Mouse (Mus musculus) activated CD4-positive, CD25-positive, alpha-beta regulatory T cell, adult 4 months (primary cell): ENCODE measurements around the gene Gpr34. TPM values are rescaled to one million over a fixed set of nuclear protein-coding genes. Genes with fewer than 3 reads are reported as not detected.

ENCODE experiments used
- ATAC-seq: one replicate; pipeline ENCODE4 v1.8.0; 2017
- polyA plus RNA-seq, 2 experiments: library from polyadenylated mRNA; unstranded; fragments of 100-300 nt; shearing (Covaris generic); gene quantifications; one replicate each; pipeline ENCODE4 v1.2.1; 2017

Gene Gpr34
- polyA plus RNA-seq: 10 to 100 TPM; 19.6 to 22.7 TPM

DNA sequence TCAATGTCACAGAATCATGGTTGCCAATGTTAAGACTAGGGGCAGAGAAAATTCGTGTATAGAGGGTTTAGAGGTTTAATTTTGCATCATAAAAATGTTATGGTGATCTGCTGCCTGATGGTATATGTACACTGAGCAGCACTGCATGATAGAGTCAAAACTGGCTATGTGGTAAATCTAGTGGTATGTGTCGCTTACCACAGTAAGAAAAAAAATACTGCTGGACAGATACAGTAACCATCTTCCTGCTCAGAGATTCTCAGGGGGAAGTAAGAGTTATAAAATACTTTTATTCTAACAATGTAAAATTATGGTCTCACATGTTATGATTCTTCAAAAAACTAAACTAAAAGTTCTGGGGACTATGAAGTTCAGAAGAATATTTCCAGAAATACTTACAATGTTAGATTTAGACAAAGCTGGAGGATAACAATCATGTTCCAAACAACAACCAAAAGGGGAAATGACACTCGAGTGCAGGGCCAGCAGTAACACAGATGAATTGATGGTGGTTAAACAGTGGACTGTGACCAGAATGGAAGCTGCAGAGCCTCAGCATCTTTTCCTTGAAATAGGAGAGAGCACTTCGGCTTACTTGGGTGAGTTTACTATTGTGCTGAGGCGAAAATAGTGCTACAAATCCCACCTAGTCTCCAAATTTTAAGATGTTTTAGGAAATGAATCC is at the start of gene Gpr34:
Gene Gpr34, plus strand, starts transcription at position 491 of the 685 bp plus-strand sequence.
- ATAC-seq: no peak

- no peak for ATAC-seq
Observed at GRCm38 (mm10) chrX:13599373-13599772, 32.5 kb upstream of the Gpr34 start.

DNA sequence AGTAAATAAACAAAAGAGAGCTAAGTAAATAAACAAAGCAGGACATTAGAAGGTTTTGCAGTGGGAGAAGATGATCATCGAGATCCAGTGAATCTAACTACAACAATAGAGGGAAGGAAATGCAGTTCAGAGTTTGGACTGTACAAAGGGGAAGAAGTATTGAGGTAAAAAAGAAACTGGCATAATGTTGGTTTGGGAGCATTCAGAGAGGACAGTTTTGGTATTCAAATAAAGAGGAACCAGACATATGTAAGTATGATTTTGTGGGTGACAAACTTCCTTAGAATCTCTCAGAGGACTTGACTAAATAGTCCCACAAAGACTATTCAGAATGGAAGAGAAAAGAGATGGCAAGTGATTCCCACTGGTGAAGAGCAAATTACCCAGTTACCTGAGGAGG is 31.9 kb upstream of the Gpr34 start:
- no peak for ATAC-seq

DNA sequence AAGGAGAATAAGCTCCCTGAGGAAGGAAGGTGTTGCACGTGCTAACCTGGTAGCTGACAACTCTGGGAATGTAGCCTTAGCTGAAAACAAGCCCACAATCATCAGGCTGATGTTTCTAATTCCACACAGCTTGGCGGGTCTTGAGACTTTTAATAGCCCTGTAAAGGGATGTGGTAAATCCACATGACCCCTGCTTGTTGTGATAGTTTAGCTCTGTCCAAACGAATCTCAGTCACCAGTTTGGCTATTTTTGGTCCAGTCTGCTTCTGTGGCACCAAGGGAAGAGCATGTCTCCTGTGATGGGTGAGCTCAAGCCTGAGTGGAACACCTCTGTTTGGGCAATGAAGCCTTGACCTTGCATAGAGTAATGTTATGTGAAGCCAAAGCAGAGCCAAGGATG is 25.1 kb upstream of the Gpr34 start:
- ATAC-seq: no peak

DNA sequence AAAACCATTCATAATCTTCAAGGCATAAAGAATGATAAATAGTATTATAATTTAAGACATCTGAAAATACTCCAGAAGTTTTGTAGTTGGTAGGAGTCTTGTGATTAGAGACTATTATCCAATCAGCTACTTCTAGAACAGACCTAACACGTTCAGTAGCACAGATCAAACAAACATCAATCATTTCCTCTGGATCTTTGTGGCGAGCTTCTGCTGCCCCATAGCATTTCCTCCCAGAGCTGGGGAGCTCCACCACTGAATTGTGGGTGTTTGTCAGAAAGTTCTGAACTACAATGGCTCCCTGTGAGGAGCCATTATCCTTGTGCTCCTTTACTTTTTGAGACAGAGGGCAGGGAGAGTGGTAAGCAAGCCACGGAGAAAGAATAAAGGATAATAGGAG is 24.1 kb upstream of the Gpr34 start:
- ATAC-seq: peak; percentile 61

- no peak for ATAC-seq
Observed at GRCm38 (mm10) chrX:13611114-13611513, 20.8 kb upstream of the Gpr34 start.

DNA sequence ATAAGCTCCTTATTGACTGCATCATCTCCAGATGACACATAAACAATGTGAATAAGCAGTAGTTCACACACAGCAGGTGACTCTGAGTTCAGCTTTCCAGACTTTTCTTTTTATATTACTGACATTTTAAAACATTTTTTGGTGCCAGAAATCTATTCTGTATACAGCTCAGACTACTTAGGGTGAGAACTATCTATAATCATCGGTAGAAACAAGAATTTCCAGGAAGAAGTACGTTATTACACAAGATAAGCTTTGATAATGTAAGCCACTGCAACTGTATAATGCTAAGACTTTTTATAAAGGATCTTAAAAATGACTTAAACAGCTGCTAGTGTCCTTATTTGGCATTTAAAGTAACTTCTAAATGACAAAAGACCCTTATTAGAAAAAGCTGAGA is 19.8 kb upstream of the Gpr34 start:
- no peak for ATAC-seq

DNA sequence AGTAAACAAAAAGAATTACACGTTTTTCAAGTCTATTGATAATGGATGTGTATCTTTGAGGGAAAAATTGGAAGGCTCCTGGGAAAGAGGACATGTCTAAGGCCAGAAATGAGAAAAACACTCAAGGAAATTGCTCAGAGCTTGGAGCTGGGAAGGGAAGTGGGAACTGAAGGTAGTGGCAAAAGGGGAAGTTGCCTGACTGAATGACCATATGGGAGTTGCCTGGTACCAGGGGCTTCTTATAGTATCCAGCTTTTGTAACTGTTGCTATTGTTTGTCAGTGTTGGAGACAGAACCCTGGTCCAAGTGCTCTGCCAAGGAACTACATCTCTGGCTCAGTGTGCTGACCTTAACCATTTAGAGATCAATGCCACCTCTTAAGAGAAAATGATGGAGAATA is 15.2 kb upstream of the Gpr34 start:
- no peak for ATAC-seq

GRCm38 (mm10) chrX:13617294-13617693 is 14.6 kb upstream of the Gpr34 start:
- no peak for ATAC-seq

- ATAC-seq: peak; percentile 25
Observed at GRCm38 (mm10) chrX:13618476-13618875, 13.4 kb upstream of the Gpr34 start.

DNA sequence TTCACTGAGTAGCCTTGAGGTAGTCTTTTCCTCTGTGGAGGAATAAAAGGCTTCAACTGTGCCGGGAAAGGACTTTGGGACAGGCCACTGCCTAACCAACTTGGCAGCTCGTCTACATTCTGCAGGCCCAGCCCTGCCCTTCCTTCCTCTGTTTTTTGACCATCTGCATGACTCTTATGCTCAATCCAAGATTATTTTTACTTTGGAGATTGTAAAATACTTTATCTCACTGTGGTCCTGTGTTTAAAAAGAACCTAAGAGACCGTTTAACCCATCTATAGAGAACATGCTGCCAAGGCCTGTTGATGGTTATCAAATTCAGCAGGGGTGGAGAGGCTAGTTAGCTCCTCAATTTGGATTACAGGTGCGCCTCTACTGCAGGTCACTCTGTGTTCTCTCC is 10.4 kb upstream of the Gpr34 start:
- no peak for ATAC-seq

- peak; percentile 59 for ATAC-seq
Observed at GRCm38 (mm10) chrX:13622654-13623053, 9.2 kb upstream of the Gpr34 start.

GRCm38 (mm10) chrX:13636398-13636797 is 4.5 kb downstream of the Gpr34 start:
- ATAC-seq: no peak

DNA sequence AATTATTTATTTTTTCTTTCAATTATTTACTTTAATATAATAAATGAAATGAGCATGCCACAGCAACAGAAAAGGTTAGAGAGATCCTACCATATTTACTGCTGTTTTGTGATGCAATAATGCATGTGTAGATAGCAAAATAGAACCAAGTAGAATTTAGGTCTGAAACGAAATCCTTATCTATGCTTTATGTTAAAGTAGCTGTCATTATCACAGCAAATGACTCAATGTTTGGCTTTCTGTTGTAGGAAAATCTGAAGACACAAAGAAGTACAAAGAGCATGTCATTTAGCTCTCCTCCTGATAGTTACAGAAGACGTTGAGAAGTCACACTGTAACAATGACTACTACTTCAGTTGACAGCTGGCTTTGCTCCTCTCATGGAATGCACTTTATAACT is 7.0 kb downstream of the Gpr34 start:
- no peak for ATAC-seq

GRCm38 (mm10) chrX:13651889-13652288 is 20.0 kb downstream of the Gpr34 start:
- no peak for ATAC-seq

- ATAC-seq: peak; percentile 62
Observed at GRCm38 (mm10) chrX:13652291-13652690, 20.4 kb downstream of the Gpr34 start.

- ATAC-seq: peak; percentile 32
Observed at GRCm38 (mm10) chrX:13655005-13655421, 23.1 kb downstream of the Gpr34 start.

- peak; percentile 34 for ATAC-seq
Observed at GRCm38 (mm10) chrX:13655906-13656305, 24.0 kb downstream of the Gpr34 start.

DNA sequence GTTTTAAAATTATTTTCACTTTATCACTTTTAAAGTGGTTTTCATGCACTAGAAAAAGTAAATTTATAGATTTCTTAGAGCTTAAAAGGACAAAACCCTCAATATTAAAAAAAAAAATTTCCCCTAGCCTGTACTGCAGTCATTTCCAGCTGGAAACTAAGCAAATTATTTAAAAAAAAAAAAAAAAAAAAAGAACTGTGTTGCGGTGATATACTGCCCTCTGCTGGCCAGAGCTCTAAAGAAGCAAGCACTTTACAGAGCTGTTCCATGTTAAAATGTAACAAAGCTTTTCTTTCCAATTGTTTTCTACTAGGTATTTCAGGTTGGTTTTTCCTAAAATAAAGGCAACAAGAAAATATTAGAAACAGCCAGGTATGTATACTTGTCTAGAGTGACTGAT is 24.8 kb downstream of the Gpr34 start:
- no peak for ATAC-seq

DNA sequence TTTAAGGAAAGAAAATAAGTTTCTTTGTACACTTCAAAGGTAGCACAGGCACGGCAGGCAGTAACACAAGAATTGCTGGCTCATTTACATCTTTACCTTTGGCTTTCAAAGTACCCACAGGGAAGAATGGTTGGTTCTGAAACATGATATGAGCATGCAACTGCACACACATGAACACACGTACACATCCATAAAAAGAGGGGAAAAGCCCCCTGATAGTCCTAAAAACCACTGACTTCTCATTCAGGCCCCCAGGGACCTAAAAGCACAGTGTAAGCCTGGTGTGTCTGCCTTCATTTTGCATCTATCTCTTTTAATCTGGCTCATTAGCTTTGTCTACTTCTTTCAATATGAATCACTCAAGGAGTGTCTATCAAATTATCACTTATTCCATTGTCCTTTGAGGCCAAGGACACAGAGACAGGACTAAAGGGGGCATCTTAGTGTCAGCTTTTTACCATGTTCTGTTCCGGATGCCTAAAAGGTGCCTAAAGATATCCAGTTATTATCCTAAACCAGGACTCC is 26.8 kb downstream of the Gpr34 start:
- ATAC-seq: no peak

GRCm38 (mm10) chrX:13659201-13659890 is 27.5 kb downstream of the Gpr34 start:
- no peak for ATAC-seq

GRCm38 (mm10) chrX:13661063-13661462 is 29.2 kb downstream of the Gpr34 start, which contains the start of gene Gpr82:
Gene Gpr82, plus strand, starts transcription at chrX:13661363.
- no peak for ATAC-seq

- ATAC-seq: no peak
Observed at GRCm38 (mm10) chrX:13668867-13669266, 37.0 kb downstream of the Gpr34 start.

- ATAC-seq: no peak
Observed at GRCm38 (mm10) chrX:13670342-13670741, 38.5 kb downstream of the Gpr34 start.
